Mouse (Mus musculus): ENCODE results near the gene Gm10972. TPM values are rescaled to one million over a fixed set of nuclear protein-coding genes. Genes with fewer than 3 reads are reported as not detected.

Gm10972 gene
- polyA plus RNA-seq, 1 experiment, result not detected

- H3K4me3 ChIP-seq (ENCODE audit: insufficient read depth, low read depth, low read length), result no peak overlapping the region
- WGBS, result 79% methylated on average over 5 of the region's 5 CpGs
- no peaks in the 10 kb centered on the region for H3K27me3 ChIP-seq (replicated peaks; ENCODE audit: control insufficient read depth, insufficient read depth, low read length)
- no peak for DNase-seq
- no peak for TF ChIP-seq POLR2A (IDR thresholded peaks at IDR 0.05; ENCODE audit: low read depth, low read length)
- no peak for TF ChIP-seq CTCF (conservative IDR thresholded peaks at IDR 0.05; ENCODE audit: insufficient read depth, insufficient read length, low read depth, low read length)
- no peaks in the 10 kb centered on the region for H3K4me1 ChIP-seq (ENCODE audit: control insufficient read depth, insufficient read depth, low read length)
- H3K36me3 ChIP-seq (ENCODE audit: control insufficient read depth, insufficient read depth, low read length), result no peaks in the 10 kb centered on the region; the same call in 1 of the 2 replicates
- H3K27ac ChIP-seq (ENCODE audit: insufficient read depth, low read depth, low read length), result no peak overlapping the region
These were observed 31.1 kb upstream of the Gm10972 start for GRCm38 (mm10) chr3:94611834-94612233.

- TF ChIP-seq CTCF (conservative IDR thresholded peaks at IDR 0.05; ENCODE audit: insufficient read depth, insufficient read length, low read depth, low read length), result no peak
- TF ChIP-seq POLR2A (IDR thresholded peaks at IDR 0.05; ENCODE audit: low read depth, low read length), result no peak
- WGBS, result 87% methylated on average over 1 of the region's 1 CpGs
- no peak overlapping the region for H3K4me3 ChIP-seq (ENCODE audit: insufficient read depth, low read depth, low read length)
- no peak overlapping the region for H3K27ac ChIP-seq (ENCODE audit: insufficient read depth, low read depth, low read length)
- no peaks in the 10 kb centered on the region for H3K4me1 ChIP-seq (ENCODE audit: control insufficient read depth, insufficient read depth, low read length)
- no peaks in the 10 kb centered on the region for H3K27me3 ChIP-seq (replicated peaks; ENCODE audit: control insufficient read depth, insufficient read depth, low read length)
- no peak for DNase-seq
- no peaks in the 10 kb centered on the region; the same call in 1 of the 2 replicates for H3K36me3 ChIP-seq (ENCODE audit: control insufficient read depth, insufficient read depth, low read length)
These were observed 30.6 kb upstream of the Gm10972 start for GRCm38 (mm10) chr3:94612274-94612673.

DNA sequence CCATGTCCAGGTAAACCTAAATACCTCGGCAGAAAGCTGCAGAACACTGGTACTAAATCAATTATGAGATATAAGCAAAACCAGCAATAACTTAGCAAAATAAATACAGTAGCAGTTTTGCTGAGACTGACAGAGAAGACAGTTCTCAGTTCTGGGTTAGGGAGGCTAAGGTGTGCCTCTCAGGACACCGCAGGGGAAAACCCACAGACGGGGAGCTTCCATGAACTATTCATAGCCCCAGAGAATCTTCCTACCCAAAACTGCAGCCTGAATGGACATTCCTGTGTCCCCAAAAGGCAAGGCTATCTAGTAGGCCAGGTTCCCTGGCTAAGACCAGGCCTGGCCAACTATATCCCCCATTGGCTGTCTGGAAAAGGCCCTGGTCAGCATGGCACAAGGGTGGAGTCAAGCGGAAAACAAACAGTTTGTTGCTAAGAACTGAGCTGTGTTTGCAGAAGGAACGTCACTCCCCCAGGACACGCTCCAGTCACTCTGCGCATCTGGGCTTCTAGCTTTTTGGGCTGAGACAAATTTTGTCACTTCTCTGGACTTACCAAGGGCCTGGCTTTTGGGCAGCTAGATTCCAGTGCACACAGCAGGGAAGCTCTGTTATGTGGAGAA lies 29.5 kb upstream of the Gm10972 start:
- H3K27me3 ChIP-seq (replicated peaks; ENCODE audit: control insufficient read depth, insufficient read depth, low read length), result no peaks in the 10 kb centered on the region
- TF ChIP-seq POLR2A (IDR thresholded peaks at IDR 0.05; ENCODE audit: low read depth, low read length), result no peak
- TF ChIP-seq CTCF (conservative IDR thresholded peaks at IDR 0.05; ENCODE audit: insufficient read depth, insufficient read length, low read depth, low read length), result no peak
- WGBS, result 83% methylated on average over 7 of the region's 7 CpGs
- H3K36me3 ChIP-seq (ENCODE audit: control insufficient read depth, insufficient read depth, low read length), result no peaks in the 10 kb centered on the region; the same call in 1 of the 2 replicates
- H3K27ac ChIP-seq (ENCODE audit: insufficient read depth, low read depth, low read length), result no peak overlapping the region
- H3K4me3 ChIP-seq (ENCODE audit: insufficient read depth, low read depth, low read length), result no peak overlapping the region
- no peak for DNase-seq
- H3K4me1 ChIP-seq (ENCODE audit: control insufficient read depth, insufficient read depth, low read length), result no peaks in the 10 kb centered on the region

DNA sequence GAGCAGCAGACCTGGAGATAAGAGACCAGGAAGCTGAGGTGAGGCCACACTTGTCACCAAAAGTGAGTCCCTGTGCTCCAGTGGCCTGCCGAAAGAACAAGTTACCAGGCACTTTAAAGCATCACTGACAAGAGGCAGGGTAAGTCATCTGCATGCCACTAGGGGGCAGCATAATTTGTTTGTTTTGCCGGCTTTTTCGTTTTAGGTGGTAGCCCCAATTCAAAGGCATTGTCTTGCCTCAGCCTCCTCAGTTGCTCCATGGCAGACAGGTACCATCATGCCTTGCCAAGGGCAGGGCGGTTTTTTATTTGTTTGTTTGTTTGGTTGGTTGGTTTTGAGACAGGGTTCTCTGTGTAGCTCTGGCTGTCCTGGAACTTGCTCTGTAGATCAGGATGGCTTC lies 26.2 kb upstream of the Gm10972 start:
- no peak for TF ChIP-seq POLR2A (IDR thresholded peaks at IDR 0.05; ENCODE audit: low read depth, low read length)
- peak; percentile 56 for TF ChIP-seq CTCF (conservative IDR thresholded peaks at IDR 0.05; ENCODE audit: insufficient read depth, insufficient read length, low read depth, low read length)
- peaks cover 1% of the 10 kb centered on the region; the same call in 1 of the 2 replicates for H3K36me3 ChIP-seq (ENCODE audit: control insufficient read depth, insufficient read depth, low read length)
- H3K27me3 ChIP-seq (replicated peaks; ENCODE audit: control insufficient read depth, insufficient read depth, low read length), result no peaks in the 10 kb centered on the region
- WGBS, result 53% methylated on average over 4 of the region's 4 CpGs
- no peak overlapping the region for H3K27ac ChIP-seq (ENCODE audit: insufficient read depth, low read depth, low read length)
- DNase-seq, result peak; percentile 51
- no peaks in the 10 kb centered on the region for H3K4me1 ChIP-seq (ENCODE audit: control insufficient read depth, insufficient read depth, low read length)
- no peak overlapping the region for H3K4me3 ChIP-seq (ENCODE audit: insufficient read depth, low read depth, low read length)

DNA sequence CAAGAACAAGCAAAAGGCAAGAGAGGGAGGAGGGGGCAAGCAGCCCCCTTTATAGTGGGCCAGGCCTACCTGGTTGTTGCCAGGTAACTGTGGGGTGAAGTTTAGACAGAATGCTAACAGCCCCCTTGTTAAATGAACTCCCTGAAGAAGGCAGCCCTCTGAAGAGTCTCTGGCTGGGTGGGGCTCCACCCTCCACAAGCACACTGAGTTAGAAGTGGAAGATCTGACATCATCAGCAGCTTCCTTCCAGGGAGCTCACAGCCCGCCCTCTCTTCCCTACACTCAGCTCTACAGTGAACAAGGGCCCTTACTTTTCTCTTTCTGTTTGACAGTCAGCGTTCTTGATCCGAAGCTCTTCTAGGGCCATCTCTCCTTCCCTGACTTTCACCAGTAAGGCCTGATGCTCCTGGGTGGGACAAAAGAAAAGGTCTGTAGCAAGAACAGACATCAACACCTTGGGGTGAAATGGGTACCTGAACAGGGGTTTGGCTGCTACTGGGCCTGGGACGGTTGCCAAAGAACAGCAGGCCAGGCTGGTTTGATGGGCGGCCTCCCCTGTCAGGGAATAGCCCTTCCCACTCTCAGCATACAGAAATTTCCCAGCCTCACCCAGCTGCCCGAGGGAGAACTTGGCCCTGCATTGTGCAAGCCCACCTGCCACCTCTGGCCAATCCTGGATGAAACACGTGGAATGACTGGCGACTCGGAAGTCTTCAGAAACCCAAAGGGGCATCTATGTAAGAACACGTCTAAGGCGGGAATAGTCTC lies 21.0 kb upstream of the Gm10972 start:
- no peaks in the 10 kb centered on the region for H3K4me1 ChIP-seq (ENCODE audit: control insufficient read depth, insufficient read depth, low read length)
- peaks cover 1% of the 10 kb centered on the region; the same call in 1 of the 2 replicates for H3K36me3 ChIP-seq (ENCODE audit: control insufficient read depth, insufficient read depth, low read length)
- no peaks in the 10 kb centered on the region for H3K27me3 ChIP-seq (replicated peaks; ENCODE audit: control insufficient read depth, insufficient read depth, low read length)
- no peak overlapping the region for H3K4me3 ChIP-seq (ENCODE audit: insufficient read depth, low read depth, low read length)
- DNase-seq, result no peak
- H3K27ac ChIP-seq (ENCODE audit: insufficient read depth, low read depth, low read length), result no peak overlapping the region
- 82% methylated on average over 11 of the region's 11 CpGs for WGBS
- TF ChIP-seq CTCF (conservative IDR thresholded peaks at IDR 0.05; ENCODE audit: insufficient read depth, insufficient read length, low read depth, low read length) (no peak), POLR2A (IDR thresholded peaks at IDR 0.05; ENCODE audit: low read depth, low read length) (no peak)

GRCm38 (mm10) chr3:94622550-94622949 lies 20.4 kb upstream of the Gm10972 start:
- H3K4me1 ChIP-seq (ENCODE audit: control insufficient read depth, insufficient read depth, low read length), result no peaks in the 10 kb centered on the region
- no peak overlapping the region for H3K4me3 ChIP-seq (ENCODE audit: insufficient read depth, low read depth, low read length)
- no peak overlapping the region for H3K27ac ChIP-seq (ENCODE audit: insufficient read depth, low read depth, low read length)
- 95% methylated on average over 10 of the region's 10 CpGs for WGBS
- peaks cover 1% of the 10 kb centered on the region; the same call in 1 of the 2 replicates for H3K36me3 ChIP-seq (ENCODE audit: control insufficient read depth, insufficient read depth, low read length)
- H3K27me3 ChIP-seq (replicated peaks; ENCODE audit: control insufficient read depth, insufficient read depth, low read length), result no peaks in the 10 kb centered on the region
- DNase-seq, result no peak
- no peak for TF ChIP-seq CTCF (conservative IDR thresholded peaks at IDR 0.05; ENCODE audit: insufficient read depth, insufficient read length, low read depth, low read length)
- no peak for TF ChIP-seq POLR2A (IDR thresholded peaks at IDR 0.05; ENCODE audit: low read depth, low read length)

DNA sequence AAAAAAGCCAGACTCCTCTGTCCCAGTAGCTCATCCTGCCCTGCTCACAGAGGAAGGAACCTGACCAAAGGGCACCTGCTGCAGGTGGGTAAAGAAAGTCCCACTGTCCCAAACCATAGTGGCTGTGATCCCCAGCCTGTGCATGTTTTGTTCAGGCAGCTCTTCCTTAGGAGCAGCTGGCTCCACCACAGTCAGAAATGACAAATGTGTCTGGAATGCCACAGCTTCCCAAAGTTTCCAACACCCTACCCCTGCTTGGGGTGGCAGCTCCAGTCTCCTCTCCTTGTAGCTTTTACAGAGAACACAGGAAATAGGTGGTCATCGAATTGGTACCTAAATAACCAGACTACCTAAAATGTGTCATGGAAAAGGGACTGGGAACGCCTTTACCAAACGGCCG lies 18.6 kb upstream of the Gm10972 start:
- Histone ChIP-seq H3K36me3 (ENCODE audit: control insufficient read depth, insufficient read depth, low read length) (peaks cover 1% of the 10 kb centered on the region; the same call in 1 of the 2 replicates), H3K4me1 (ENCODE audit: control insufficient read depth, insufficient read depth, low read length) (no peaks in the 10 kb centered on the region), H3K4me3 (ENCODE audit: insufficient read depth, low read depth, low read length) (no peak overlapping the region), H3K27ac (ENCODE audit: insufficient read depth, low read depth, low read length) (no peak overlapping the region), H3K27me3 (replicated peaks; ENCODE audit: control insufficient read depth, insufficient read depth, low read length) (no peaks in the 10 kb centered on the region)
- TF ChIP-seq POLR2A (IDR thresholded peaks at IDR 0.05; ENCODE audit: low read depth, low read length) (no peak), CTCF (conservative IDR thresholded peaks at IDR 0.05; ENCODE audit: insufficient read depth, insufficient read length, low read depth, low read length) (no peak)
- DNase-seq, result no peak
- 89% methylated on average over 4 of the region's 4 CpGs for WGBS
